Mouse (Mus musculus): ENCODE results near the gene Cpt1b. TPM values are rescaled to one million over a fixed set of nuclear protein-coding genes. Genes with fewer than 3 reads are reported as not detected.

Cpt1b gene
- polyA plus RNA-seq, 1 experiment, result 414 TPM

DNA sequence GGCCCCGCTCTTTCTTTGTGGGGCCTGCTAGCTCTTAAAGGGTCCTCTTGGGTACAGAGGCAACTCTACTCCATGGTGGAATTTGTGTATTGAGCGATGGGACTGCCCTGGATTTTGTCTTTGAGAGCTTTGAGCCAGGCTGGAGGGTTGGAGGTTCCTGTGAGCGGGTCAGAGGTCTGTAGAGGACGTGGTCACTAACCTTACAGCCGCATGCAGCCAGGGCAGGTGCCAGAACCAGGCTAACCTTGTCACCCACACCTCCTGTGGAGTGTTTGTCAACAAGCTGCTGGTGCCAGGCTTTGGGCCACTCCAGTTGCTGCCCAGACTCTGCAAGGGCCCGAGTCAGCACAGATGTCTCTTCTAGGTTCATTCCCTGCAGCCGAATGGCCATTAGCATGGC lies 49.6 kb downstream of the Cpt1b start:
- Histone ChIP-seq H3K27me3 (ENCODE audit: control insufficient read depth, insufficient read depth, low read length) (peaks cover 2% of the 10 kb centered on the region; the same call in 1 of the 2 replicates), H3K4me1 (ENCODE audit: control insufficient read depth, insufficient read depth, low read length) (peaks cover 37% of the 10 kb centered on the region)
- TF ChIP-seq CTCF (IDR thresholded peaks at IDR 0.05; ENCODE audit: control insufficient read depth, insufficient read depth, insufficient replicate concordance, low read depth, low read length) (no peak), POLR2A (IDR thresholded peaks at IDR 0.05; ENCODE audit: control insufficient read depth, low read depth, low read length) (no peak)

GRCm38 (mm10) chr15:89374801-89375534 lies 50.7 kb downstream of the Cpt1b start:
- Histone ChIP-seq H3K27ac (ENCODE audit: control insufficient read depth, insufficient read depth, low read depth, low read length) (no peak overlapping the region; the same call in 1 of the 2 replicates), H3K4me3 (ENCODE audit: control insufficient read depth, low read depth, low read length) (peak overlapping the region; percentile 91)

More for the DNA sequence above, 49.6 kb downstream of the Cpt1b start:
- Histone ChIP-seq H3K27ac (ENCODE audit: control insufficient read depth, insufficient read depth, low read depth, low read length) (no peak overlapping the region), H3K4me3 (ENCODE audit: control insufficient read depth, low read depth, low read length) (no peak overlapping the region), H3K36me3 (ENCODE audit: control insufficient read depth, insufficient read depth, low read length) (no peaks in the 10 kb centered on the region)

DNA sequence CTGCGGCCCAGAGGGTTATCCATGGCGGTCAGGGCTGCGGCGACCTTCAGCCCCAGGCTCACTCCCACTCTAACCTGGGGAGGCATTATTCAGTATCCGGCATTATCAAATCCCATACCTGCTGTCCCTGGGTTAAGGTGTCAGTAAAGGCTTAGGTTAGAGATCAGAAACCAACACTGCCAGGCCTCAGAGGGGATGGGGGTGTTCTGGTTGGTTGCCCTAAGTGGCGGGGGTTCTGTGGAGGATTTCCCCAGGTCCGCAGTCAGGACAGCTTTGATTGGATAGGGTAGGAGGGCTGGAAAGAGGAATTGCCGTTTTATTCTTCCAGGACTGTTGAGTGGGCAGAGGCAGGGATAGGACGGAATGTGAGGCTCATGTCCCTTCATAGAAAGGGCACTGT lies 51.3 kb downstream of the Cpt1b start:
- Histone ChIP-seq H3K27me3 (ENCODE audit: control insufficient read depth, insufficient read depth, low read length) (peaks cover 2% of the 10 kb centered on the region; the same call in 1 of the 2 replicates), H3K4me1 (ENCODE audit: control insufficient read depth, insufficient read depth, low read length) (peaks cover 34% of the 10 kb centered on the region), H3K4me3 (ENCODE audit: control insufficient read depth, low read depth, low read length) (peak overlapping the region; percentile 91), H3K36me3 (ENCODE audit: control insufficient read depth, insufficient read depth, low read length) (no peaks in the 10 kb centered on the region), H3K27ac (ENCODE audit: control insufficient read depth, insufficient read depth, low read depth, low read length) (peak overlapping the region; percentile 91)
- TF ChIP-seq CTCF (IDR thresholded peaks at IDR 0.05; ENCODE audit: control insufficient read depth, insufficient read depth, insufficient replicate concordance, low read depth, low read length) (no peak), POLR2A (IDR thresholded peaks at IDR 0.05; ENCODE audit: control insufficient read depth, low read depth, low read length) (no peak)

More at GRCm38 (mm10) chr15:89374801-89375534, 50.7 kb downstream of the Cpt1b start:
- TF ChIP-seq POLR2A (IDR thresholded peaks at IDR 0.05; ENCODE audit: control insufficient read depth, low read depth, low read length) (0 out of 2 replicates have a peak, but pooled peaks have one; percentile 11), CTCF (IDR thresholded peaks at IDR 0.05; ENCODE audit: control insufficient read depth, insufficient read depth, insufficient replicate concordance, low read depth, low read length) (no peak)
- H3K36me3 ChIP-seq (ENCODE audit: control insufficient read depth, insufficient read depth, low read length), result no peaks in the 10 kb centered on the region
- H3K4me1 ChIP-seq (ENCODE audit: control insufficient read depth, insufficient read depth, low read length), result peaks cover 37% of the 10 kb centered on the region
- H3K27me3 ChIP-seq (ENCODE audit: control insufficient read depth, insufficient read depth, low read length), result peaks cover 2% of the 10 kb centered on the region; the same call in 1 of the 2 replicates

DNA sequence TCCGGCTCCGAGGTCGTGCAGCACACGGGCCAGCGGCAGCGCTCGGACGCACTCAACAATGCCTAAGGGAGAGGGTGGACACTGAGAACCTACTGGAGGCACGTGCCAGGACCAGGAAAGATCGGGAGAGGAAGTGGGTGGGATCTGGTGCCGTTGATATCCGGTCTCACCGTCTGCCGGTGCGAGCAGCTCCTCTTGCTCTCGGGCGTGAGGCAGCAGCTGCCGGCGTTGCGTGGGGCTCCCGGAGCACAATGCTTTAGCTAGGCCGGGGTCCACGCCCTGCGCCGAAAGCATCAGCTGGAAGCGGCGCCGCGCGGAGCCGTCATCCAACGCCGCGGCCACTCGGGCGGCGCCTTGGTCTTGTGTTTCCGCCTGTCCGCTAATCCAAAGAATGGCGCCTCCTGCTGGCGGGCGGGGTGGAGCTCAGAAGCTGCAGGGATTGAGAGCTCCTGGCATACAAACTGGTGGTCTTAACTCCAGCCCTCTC lies 51.9 kb downstream of the Cpt1b start, which contains the start of gene Sco2:
Gene Sco2, minus strand, starts transcription at position 85 of the 487 bp plus-strand sequence.
- H3K4me1 ChIP-seq (ENCODE audit: control insufficient read depth, insufficient read depth, low read length), result peaks cover 29% of the 10 kb centered on the region
- H3K27me3 ChIP-seq (ENCODE audit: control insufficient read depth, insufficient read depth, low read length), result no peaks in the 10 kb centered on the region
- TF ChIP-seq CTCF (IDR thresholded peaks at IDR 0.05; ENCODE audit: control insufficient read depth, insufficient read depth, insufficient replicate concordance, low read depth, low read length) (peak; percentile 72; the same call in 1 of the 2 replicates), POLR2A (IDR thresholded peaks at IDR 0.05; ENCODE audit: control insufficient read depth, low read depth, low read length) (peak; percentile 84; the same call in 1 of the 2 replicates)
- H3K4me3 ChIP-seq (ENCODE audit: control insufficient read depth, low read depth, low read length), result peak within 1 kb of the TSS; percentile 91
- no peaks in the 10 kb centered on the region for H3K36me3 ChIP-seq (ENCODE audit: control insufficient read depth, insufficient read depth, low read length)
- H3K27ac ChIP-seq (ENCODE audit: control insufficient read depth, insufficient read depth, low read depth, low read length), result peak within 1 kb of the TSS; percentile 91

- TF ChIP-seq POLR2A (IDR thresholded peaks at IDR 0.05; ENCODE audit: control insufficient read depth, low read depth, low read length) (no peak), CTCF (IDR thresholded peaks at IDR 0.05; ENCODE audit: control insufficient read depth, insufficient read depth, insufficient replicate concordance, low read depth, low read length) (peak; percentile 66; the same call in 1 of the 2 replicates)
- H3K27ac ChIP-seq (ENCODE audit: control insufficient read depth, insufficient read depth, low read depth, low read length), result peak overlapping the region; percentile 91
- peaks cover 23% of the 10 kb centered on the region for H3K4me1 ChIP-seq (ENCODE audit: control insufficient read depth, insufficient read depth, low read length)
- H3K27me3 ChIP-seq (ENCODE audit: control insufficient read depth, insufficient read depth, low read length), result no peaks in the 10 kb centered on the region
- no peaks in the 10 kb centered on the region for H3K36me3 ChIP-seq (ENCODE audit: control insufficient read depth, insufficient read depth, low read length)
- peak overlapping the region; percentile 91 for H3K4me3 ChIP-seq (ENCODE audit: control insufficient read depth, low read depth, low read length)
These were observed 52.5 kb downstream of the Cpt1b start for GRCm38 (mm10) chr15:89373027-89373761.

DNA sequence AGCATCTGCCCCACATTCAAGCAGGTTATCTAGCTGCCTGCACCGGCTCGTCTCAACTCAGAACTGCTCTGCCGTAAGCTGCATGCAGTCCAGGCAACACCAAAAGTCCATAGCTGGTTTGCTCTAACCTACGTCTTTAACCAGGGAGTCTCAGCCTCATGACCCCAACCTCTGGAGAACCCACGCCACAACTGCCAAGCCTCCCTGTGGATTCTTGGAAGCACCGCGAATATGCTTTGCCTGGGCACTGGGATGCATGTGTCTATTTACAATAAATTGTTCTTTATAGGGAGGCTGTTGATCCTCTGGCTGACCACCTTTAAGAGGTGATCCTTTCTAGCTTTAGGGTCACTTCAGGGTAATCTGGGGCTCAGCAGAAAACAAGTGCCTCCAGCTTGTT lies 53.1 kb downstream of the Cpt1b start:
- Histone ChIP-seq H3K27me3 (ENCODE audit: control insufficient read depth, insufficient read depth, low read length) (no peaks in the 10 kb centered on the region), H3K4me3 (ENCODE audit: control insufficient read depth, low read depth, low read length) (peak overlapping the region; percentile 91), H3K27ac (ENCODE audit: control insufficient read depth, insufficient read depth, low read depth, low read length) (no peak overlapping the region), H3K36me3 (ENCODE audit: control insufficient read depth, insufficient read depth, low read length) (no peaks in the 10 kb centered on the region), H3K4me1 (ENCODE audit: control insufficient read depth, insufficient read depth, low read length) (peaks cover 17% of the 10 kb centered on the region)
- TF ChIP-seq CTCF (IDR thresholded peaks at IDR 0.05; ENCODE audit: control insufficient read depth, insufficient read depth, insufficient replicate concordance, low read depth, low read length) (no peak), POLR2A (IDR thresholded peaks at IDR 0.05; ENCODE audit: control insufficient read depth, low read depth, low read length) (no peak)

DNA sequence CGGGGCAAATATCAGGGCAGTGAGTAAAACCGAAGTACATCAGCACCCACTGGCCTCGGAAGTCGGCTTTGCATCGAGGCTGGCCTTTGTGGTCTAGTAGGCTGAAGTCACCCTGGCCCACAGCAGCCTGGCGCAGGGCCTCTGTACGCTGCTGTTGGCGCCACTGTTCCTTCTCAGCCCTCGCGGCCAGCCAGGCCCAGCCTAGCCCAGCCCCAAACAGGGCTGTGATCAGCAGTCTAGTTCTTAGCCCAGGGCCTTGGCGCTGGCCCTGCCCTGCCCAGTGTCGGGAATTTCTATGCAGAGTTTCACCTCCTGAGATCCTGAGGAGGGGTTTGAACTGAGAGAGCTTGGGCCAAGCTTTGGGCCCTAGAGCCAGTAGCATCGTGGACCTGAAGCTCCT lies 53.6 kb downstream of the Cpt1b start:
- Histone ChIP-seq H3K36me3 (ENCODE audit: control insufficient read depth, insufficient read depth, low read length) (no peaks in the 10 kb centered on the region), H3K27me3 (ENCODE audit: control insufficient read depth, insufficient read depth, low read length) (no peaks in the 10 kb centered on the region), H3K4me1 (ENCODE audit: control insufficient read depth, insufficient read depth, low read length) (peaks cover 13% of the 10 kb centered on the region), H3K27ac (ENCODE audit: control insufficient read depth, insufficient read depth, low read depth, low read length) (no peak overlapping the region), H3K4me3 (ENCODE audit: control insufficient read depth, low read depth, low read length) (no peak overlapping the region)
- TF ChIP-seq CTCF (IDR thresholded peaks at IDR 0.05; ENCODE audit: control insufficient read depth, insufficient read depth, insufficient replicate concordance, low read depth, low read length), result no peak
- no peak for TF ChIP-seq POLR2A (IDR thresholded peaks at IDR 0.05; ENCODE audit: control insufficient read depth, low read depth, low read length)

Other genes starting within 250 kb of the Cpt1b start
- gene Plxnb2, start 245.1 kb downstream of the Cpt1b start, polyA plus RNA-seq (2012; rRNA removed), result 91.0 and 107 TPM in 2 replicates
- gene Dennd6b, start 229.4 kb downstream of the Cpt1b start, polyA plus RNA-seq (2012; rRNA removed), result 55.5 and 58.5 TPM in 2 replicates
- gene Ppp6r2, start 214.3 kb downstream of the Cpt1b start, polyA plus RNA-seq (2012; rRNA removed), result 49.8 and 59.3 TPM in 2 replicates
- gene Sbf1, start 110.6 kb downstream of the Cpt1b start, polyA plus RNA-seq (2012; rRNA removed), result 157 and 170 TPM in 2 replicates
- not detected in 2 replicates for gene Adm2, start 103.1 kb downstream of the Cpt1b start, polyA plus RNA-seq (2012; rRNA removed)
- gene Miox, start 91.5 kb downstream of the Cpt1b start, polyA plus RNA-seq (2012; rRNA removed), result 0.81 and 1.7 TPM in 2 replicates
- gene Lmf2, start 70.2 kb downstream of the Cpt1b start, polyA plus RNA-seq (2012; rRNA removed), result 43.0 and 46.6 TPM in 2 replicates
- 41.5 and 44.7 TPM in 2 replicates for gene Ncaph2, start 70.1 kb downstream of the Cpt1b start, polyA plus RNA-seq (2012; rRNA removed)
- gene Sco2, start 52.0 kb downstream of the Cpt1b start, polyA plus RNA-seq (2012; rRNA removed), result 31.1 and 34.1 TPM in 2 replicates
- 0.74 and 1.6 TPM in 2 replicates for gene Tymp, start 48.8 kb downstream of the Cpt1b start, polyA plus RNA-seq (2012; rRNA removed)
- 78.4 and 86.4 TPM in 2 replicates for gene Odf3b, start 46.6 kb downstream of the Cpt1b start, polyA plus RNA-seq (2012; rRNA removed)
- gene Klhdc7b, start 40.9 kb downstream of the Cpt1b start, polyA plus RNA-seq (2012; rRNA removed), result 0.19 and 0.31 TPM in 2 replicates
- 218 and 247 TPM in 2 replicates for gene Syce3, start 15.4 kb downstream of the Cpt1b start, polyA plus RNA-seq (2012; rRNA removed)
- gene C730034F03Rik, start 3.7 kb upstream of the Cpt1b start, polyA plus RNA-seq (2012; rRNA removed), result 6.4 and 7.6 TPM in 2 replicates
- 1.2 and 1.9 TPM in 2 replicates for gene Gm44502, start 3.8 kb upstream of the Cpt1b start, polyA plus RNA-seq (2012; rRNA removed)
- 50.7 and 52.8 TPM in 2 replicates for gene Chkb, start 4.0 kb upstream of the Cpt1b start, polyA plus RNA-seq (2012; rRNA removed)
- 31.9 and 34.3 TPM in 2 replicates for gene Mapk8ip2, start 28.1 kb upstream of the Cpt1b start, polyA plus RNA-seq (2012; rRNA removed)
- gene Arsa, start 51.6 kb upstream of the Cpt1b start, polyA plus RNA-seq (2012; rRNA removed), result 221 and 236 TPM in 2 replicates
- gene Shank3, start 73.8 kb upstream of the Cpt1b start, polyA plus RNA-seq (2012; rRNA removed), result 1.1 and 1.8 TPM in 2 replicates
- gene Acr, start 142.5 kb upstream of the Cpt1b start, polyA plus RNA-seq (2012; rRNA removed), result 522 and 549 TPM in 2 replicates
- gene Rabl2, start 166.1 kb upstream of the Cpt1b start, polyA plus RNA-seq (2012; rRNA removed), result 91.2 and 108 TPM in 2 replicates

All from testis, adult 2 months (tissue).